Mouse (Mus musculus): ENCODE measurements around the gene Gm43720.

The Gm43720 gene

DNA sequence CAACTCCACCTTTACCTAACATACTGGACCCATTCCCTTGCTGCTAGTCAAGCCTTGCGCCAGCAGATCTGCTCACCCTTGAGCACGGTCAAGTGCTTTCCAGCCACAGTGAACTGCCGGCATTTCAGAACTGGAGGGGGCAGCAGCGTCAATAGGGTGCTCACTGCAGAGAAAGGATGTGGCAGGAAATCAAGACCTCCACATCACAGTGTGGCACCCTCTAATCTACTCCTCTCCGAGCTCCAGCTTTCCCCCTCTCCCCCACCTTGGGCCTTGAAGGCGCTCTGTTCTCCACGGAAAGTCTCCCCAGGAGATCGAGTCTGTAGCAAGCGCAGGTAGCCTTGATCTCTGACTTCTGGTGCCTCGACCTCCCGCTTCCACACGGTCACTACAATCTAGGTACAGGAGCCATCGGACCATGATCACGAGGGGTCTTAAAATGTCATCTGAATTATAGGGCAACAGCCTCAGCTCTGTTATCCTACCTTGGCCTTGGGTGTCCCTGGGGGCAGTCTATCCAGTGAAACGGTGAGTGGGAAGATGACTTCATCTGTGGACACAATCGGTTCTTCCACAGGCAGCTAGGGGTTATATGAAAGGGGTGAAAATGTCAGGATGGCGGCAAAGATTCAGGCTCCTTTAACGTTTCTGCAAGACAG lies 17.0 kb downstream of the Gm43720 start:
- no peak for DNase-seq (ENCODE audit: extremely low read depth, insufficient read length, low spot score)

- DNase-seq (ENCODE audit: extremely low read depth, insufficient read length, low spot score): no peak
Observed at GRCm38 (mm10) chr5:138262001-138262400, 17.8 kb downstream of the Gm43720 start.

- no peak for DNase-seq (ENCODE audit: extremely low read depth, insufficient read length, low spot score)
Observed at GRCm38 (mm10) chr5:138260834-138261233, 18.9 kb downstream of the Gm43720 start.

DNA sequence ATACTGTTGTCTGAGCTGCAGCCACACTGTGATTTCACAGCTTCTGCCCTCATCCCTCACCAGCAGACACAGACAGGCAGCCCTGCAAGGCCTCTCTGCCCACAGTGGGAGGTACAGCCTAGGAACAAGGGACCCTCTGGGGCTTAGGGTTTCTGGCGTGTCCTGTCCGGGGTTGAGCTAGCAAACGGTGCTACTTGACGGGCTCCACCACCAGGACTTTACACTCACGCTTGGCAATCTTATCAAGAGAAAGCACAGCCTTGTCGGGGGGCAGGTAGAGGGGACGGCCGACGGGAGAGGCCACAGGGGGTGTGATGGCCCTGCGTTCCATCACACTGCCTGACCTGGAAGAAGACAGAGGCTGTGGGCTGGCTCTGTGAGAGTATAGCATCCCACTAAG lies 19.7 kb downstream of the Gm43720 start:
- no peak for DNase-seq (ENCODE audit: extremely low read depth, insufficient read length, low spot score)

GRCm38 (mm10) chr5:138258993-138259392 lies 20.8 kb downstream of the Gm43720 start:
- no peak for DNase-seq (ENCODE audit: extremely low read depth, insufficient read length, low spot score)

DNA sequence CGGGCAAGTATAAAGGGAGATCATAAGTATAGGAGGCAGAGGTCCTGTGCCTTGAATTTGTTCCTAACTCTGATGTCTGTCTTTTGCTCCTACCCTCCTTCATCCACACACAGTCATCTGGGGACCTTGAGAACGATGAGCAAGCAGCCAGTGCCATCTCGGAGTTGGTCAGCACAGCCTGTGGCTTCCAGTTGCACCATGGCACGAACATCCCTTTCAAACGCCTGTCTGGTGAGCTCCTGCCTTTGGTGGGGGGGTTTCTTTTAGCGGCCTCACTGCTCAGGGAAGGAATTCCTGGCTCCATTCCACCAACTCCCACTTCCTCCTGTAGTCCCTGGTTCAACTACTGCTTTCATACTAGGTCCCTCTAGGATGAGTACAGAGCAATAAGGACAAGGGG lies 21.2 kb downstream of the Gm43720 start:
- no peak for DNase-seq (ENCODE audit: extremely low read depth, insufficient read length, low spot score)

DNA sequence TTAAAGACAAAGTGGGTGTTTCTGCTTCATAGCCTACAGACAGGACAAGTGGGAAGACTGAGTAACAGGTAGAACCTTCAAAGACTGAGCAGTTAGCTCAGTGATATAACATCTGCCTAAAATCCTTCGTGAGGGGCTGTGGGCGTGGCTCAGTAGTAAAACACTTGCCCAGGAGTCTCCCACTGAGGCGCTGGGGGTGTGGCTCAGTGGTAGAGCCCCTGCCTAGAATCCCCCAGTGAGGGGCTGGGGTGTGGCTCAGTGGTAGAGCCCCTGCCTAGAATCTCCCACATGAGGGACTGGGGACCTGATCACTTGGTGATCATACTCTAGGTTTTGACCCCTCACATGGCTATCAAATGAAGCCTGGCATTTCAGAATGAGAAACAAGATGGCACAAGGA lies 21.7 kb downstream of the Gm43720 start:
- no peak for DNase-seq (ENCODE audit: extremely low read depth, insufficient read length, low spot score)

DNA sequence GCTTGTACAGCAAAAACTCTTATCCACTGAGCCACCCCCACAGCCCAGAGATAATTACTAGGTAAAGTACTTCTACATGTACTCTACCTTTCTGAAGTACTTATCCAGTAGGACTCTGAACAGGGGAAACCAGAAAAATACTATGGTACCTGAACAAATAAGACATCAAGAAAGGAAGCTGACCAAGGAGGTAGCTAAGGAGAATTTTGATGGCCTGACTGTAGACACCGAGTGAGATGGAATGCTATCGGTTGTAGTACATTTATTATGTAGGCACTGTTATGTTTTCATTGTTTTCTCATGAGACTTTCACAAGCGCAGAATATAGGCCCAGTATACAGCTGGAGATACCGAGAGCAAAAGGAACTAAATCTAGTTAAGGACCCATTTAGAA lies 22.2 kb downstream of the Gm43720 start:
- DNase-seq (ENCODE audit: extremely low read depth, insufficient read length, low spot score): no peak

GRCm38 (mm10) chr5:138256966-138257584 lies 22.7 kb downstream of the Gm43720 start:
- peak; percentile 45 for DNase-seq (ENCODE audit: extremely low read depth, insufficient read length, low spot score)

DNA sequence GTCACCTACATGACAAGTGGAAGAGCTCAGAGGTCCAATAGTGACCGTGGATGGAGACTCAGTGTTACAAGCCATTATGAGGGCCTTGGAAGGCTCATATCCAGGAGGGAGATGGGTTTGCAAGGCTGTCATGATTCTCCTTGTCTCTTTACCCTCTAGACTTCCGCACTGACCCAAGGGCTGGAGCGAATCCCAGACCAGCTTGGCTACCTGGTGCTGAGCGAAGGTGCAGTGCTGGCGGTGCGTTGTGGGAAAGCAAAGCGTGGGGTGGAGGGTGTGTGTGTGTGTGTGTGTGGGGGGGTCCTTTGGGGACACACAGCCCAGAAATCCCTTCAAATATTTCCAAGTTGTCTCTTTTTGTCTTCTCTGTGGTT lies 23.7 kb downstream of the Gm43720 start:
- no peak for DNase-seq (ENCODE audit: extremely low read depth, insufficient read length, low spot score)

DNA sequence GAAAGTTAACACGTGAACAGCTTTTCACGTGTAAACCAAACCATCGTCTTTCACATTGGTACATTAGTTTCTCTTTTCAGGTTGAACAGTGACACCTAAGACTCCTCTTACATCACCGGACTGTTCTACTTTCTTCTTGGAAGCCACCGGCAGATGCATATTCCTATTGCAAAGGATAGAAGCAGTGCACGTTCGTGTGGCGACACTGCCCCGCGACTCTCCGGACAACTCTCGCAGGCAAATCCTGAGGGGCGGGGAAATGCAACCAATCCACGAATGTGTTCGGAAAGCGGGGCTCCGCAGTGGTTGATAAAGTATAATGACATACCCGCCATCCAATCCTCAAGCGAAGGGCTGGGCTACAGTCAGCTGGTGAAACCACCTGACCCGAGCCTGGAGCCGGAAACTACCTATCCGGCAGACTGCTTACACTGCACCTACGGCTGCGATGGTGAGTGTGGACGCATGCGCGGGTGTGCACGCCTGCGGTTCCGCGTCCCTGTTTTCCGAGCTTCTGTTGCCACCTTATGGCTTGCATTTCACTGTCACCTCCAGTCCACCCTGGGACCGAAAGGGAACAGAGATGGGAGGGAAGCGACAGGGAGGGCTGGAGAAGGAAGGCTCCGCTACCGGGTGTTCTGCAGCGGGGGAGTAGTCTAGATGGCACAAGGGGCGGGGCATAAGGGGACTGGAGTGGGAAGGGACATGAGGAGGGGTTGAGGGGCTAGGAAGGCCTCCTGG lies 24.2 kb downstream of the Gm43720 start, which contains the start of gene Lamtor4:
Gene Lamtor4, plus strand, starts transcription at position 130 of the 741 bp plus-strand sequence.
- DNase-seq (ENCODE audit: extremely low read depth, insufficient read length, low spot score): peak; percentile 92

DNA sequence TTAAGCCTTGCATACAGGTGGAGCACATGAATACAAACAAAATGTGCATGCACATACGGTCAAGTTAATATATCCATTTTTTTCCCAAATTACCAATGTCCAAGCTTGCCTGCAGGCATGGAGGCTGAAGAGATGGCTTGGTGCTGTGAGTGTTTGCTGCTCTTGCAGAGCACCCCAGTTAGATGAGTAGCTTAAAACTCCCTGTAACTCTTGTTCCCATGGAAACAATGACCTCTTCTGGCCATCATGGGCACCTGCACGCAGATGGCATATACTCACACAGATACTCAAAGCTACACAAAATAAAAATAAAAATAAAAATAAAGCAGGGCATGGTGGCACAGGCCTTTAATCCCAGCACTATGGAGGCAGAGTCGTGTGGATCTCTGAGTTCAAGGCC lies 26.7 kb downstream of the Gm43720 start:
- DNase-seq (ENCODE audit: extremely low read depth, insufficient read length, low spot score): no peak

GRCm38 (mm10) chr5:138251144-138251543 lies 28.6 kb downstream of the Gm43720 start:
- DNase-seq (ENCODE audit: extremely low read depth, insufficient read length, low spot score): no peak

- no peak for DNase-seq (ENCODE audit: extremely low read depth, insufficient read length, low spot score)
Observed at GRCm38 (mm10) chr5:138241511-138241910, 38.2 kb downstream of the Gm43720 start.

DNA sequence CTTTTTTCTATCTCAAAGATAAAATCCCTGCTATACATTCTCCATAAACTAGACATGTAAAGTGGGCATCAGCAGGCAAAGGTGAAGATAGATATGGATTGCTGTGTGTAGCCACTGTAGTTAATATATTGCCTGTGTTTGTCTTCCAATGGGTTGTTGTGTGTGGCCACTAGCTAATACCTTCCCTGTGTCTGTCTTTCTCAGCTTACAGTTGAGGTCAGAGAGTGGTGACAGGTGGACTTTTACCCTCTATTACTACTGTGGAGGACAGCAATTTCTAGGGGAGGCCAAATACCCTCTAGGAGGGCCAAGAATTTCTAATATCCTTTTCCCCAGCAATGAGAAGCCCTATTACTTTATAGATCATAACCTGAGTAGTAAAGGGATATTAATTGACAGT lies 45.5 kb downstream of the Gm43720 start:
- no peak for DNase-seq (ENCODE audit: extremely low read depth, insufficient read length, low spot score)

DNA sequence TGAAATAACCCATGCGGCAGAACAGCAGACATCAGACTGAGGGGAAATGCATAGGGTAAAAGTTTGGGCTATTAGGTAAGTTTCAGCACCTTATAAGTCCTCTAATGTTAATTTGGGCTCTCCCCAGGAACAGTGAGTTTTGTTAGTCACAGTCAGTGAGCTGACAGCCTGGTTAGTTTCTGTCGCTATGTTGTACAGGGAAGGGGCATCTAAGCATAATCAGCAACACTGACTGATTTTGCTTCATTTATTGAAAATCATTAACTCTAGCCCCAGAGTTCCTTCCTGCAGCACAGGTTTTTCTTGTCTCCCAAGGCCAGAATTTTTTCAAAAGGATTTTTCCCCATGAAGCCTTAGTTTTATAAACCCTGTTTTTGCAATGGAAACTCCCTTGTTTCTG lies 46.0 kb downstream of the Gm43720 start:
- DNase-seq (ENCODE audit: extremely low read depth, insufficient read length, low spot score): no peak

GRCm38 (mm10) chr5:138229511-138229910 lies 50.2 kb downstream of the Gm43720 start:
- DNase-seq (ENCODE audit: extremely low read depth, insufficient read length, low spot score): no peak

- DNase-seq (ENCODE audit: extremely low read depth, insufficient read length, low spot score): peak; percentile 23
Observed at GRCm38 (mm10) chr5:138228026-138228425, 51.7 kb downstream of the Gm43720 start.

- no peak for DNase-seq (ENCODE audit: extremely low read depth, insufficient read length, low spot score)
Observed at GRCm38 (mm10) chr5:138227367-138227766, 52.4 kb downstream of the Gm43720 start.

DNA sequence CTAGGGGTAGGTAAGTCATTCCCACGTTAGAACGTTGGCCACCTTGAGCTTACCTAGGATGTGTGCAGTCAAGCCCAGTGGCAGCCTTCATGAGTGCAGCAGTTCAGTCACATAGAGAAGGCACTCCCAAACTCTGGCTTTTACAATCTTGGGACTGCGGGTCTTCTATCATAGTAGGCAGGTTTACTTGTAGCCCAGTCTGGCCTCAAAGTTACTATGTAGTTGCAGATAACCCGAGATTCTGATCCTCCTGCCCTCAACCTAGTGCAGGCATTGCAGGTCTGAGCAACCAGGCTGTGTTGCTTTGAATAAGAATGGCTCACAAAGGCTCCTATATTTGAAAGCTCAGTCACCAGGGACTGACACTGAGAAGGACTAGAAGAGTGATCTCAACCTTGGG lies 53.3 kb downstream of the Gm43720 start:
- no peak for DNase-seq (ENCODE audit: extremely low read depth, insufficient read length, low spot score)

DNA sequence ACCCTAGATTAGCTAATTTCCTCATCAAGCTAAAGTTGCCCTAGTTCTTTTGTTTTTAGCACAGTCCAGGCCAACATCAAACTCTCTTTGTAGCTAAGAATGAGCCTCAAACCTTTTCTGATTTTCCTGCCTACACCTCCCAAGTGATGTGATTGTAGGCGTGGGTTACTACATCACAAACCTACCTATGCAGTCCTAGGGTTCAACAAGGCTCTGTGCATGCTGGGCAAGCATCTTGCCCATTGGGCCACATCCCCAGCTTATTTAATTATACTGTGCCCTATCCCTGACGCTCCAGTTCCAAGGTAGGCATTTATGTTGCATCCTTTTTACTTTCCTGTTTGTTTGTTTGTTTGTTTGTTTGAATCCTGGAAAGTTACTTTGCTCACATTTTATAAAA lies 54.1 kb downstream of the Gm43720 start, which contains the start of gene Nxpe5:
Gene Nxpe5, plus strand, starts transcription at position 199 of the 400 bp plus-strand sequence.
- no peak for DNase-seq (ENCODE audit: extremely low read depth, insufficient read length, low spot score)

DNA sequence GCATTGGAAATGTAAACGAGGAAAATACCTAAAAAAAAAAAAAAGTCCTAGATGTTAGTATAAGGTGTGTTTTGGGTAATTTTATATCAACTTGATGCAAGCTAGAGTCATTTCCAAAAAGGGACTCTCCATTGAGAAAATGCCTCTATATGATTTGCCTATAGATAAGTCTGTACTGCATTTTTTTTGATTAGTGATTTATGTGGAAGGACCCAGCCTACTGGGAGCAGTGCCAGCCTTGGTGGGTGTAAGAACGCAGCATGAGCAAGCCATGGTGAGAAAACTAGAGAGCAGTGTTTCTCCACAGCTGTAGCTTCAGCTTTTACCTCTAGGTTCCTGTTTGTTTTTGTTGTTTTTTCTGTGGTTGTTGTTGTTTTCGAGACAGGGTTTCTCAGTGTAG lies 56.5 kb downstream of the Gm43720 start:
- no peak for DNase-seq (ENCODE audit: extremely low read depth, insufficient read length, low spot score)
